Mouse (Mus musculus) lung, adult 2 months (tissue): Measurements from ENCODE around the gene Rogdi. TPM values are rescaled to one million over a fixed set of nuclear protein-coding genes. Genes with fewer than 3 reads are reported as not detected.

ENCODE experiments used
- DNase-seq: peaks from one replicate; pipeline ENCODE4 v3.0.0; 2022
- H3K4me1 ChIP-seq: fragments of 200-500 bp; 2 replicates; pipeline ENCODE4 v1.6.1; 2011; ENCODE audit warnings: low read length; ENCODE audit not compliant: control insufficient read depth, insufficient read depth
- H3K4me3 ChIP-seq: fragments of 200-500 bp; replicated peaks from 2 replicates; pipeline ENCODE3; 2011; ENCODE audit warnings: low read depth, mild to moderate bottlenecking, control low read depth, low read length; ENCODE audit errors: extremely low read depth
- CTCF ChIP-seq: fragments of 200-500 bp; IDR thresholded peaks from 2 replicates; pipeline ENCODE4 v1.5.1; 2011; ENCODE audit warnings: mild to moderate bottlenecking, low read length, control low read depth; ENCODE audit not compliant: insufficient read depth
- POLR2A ChIP-seq: fragments of 200-500 bp; IDR thresholded peaks from 2 replicates; pipeline ENCODE4 v1.6.1; 2011; ENCODE audit warnings: low read depth, mild to moderate bottlenecking, control low read depth, low read length, borderline replicate concordance; ENCODE audit errors: extremely low read depth
- WGBS: fragments of 180-500 bp; shearing (Covaris S2); methylation state at CpG from one replicate; pipeline ENCODE4 v1.1.7; 2018; 5-methylcytosine and 5-hydroxymethylcytosine counted together
- polyA plus RNA-seq: library from polyadenylated mRNA; depleted of rRNA; stranded (reverse); fragments of >200 nt; gene quantifications from 2 replicates; pipeline ENCODE4 v1.2.3, GENCODE M21; 2012

Rogdi gene
- polyA plus RNA-seq, 1 experiment = 117 TPM

- DNase-seq = no peak
- WGBS = 84% methylated on average over 3 of the region's 3 CpGs
- Histone ChIP-seq H3K4me1 (no peaks in the 10 kb centered on the region), H3K4me3 (no peak overlapping the region)
- no peak for TF ChIP-seq POLR2A
Measured at GRCm38 (mm10) chr16:5024021-5024420, 10.7 kb upstream of the Rogdi start.

- H3K4me3 ChIP-seq = no peak overlapping the region
- peaks cover 10% of the 10 kb centered on the region for H3K4me1 ChIP-seq
- TF ChIP-seq POLR2A (no peak), CTCF (no peak)
- WGBS = 66% methylated on average over 4 of the region's 4 CpGs
- DNase-seq = peak; percentile 17
Measured at GRCm38 (mm10) chr16:5014578-5014977, 1.2 kb upstream of the Rogdi start.

GRCm38 (mm10) chr16:5012036-5013005, 1.0 kb downstream of the Rogdi start:
- Histone ChIP-seq H3K4me1 (peaks cover 10% of the 10 kb centered on the region), H3K4me3 (peak overlapping the region; percentile 77)
- DNase-seq = no peak
- TF ChIP-seq POLR2A (peak; percentile 20; the same call in 1 of the 2 replicates), CTCF (no peak)
- WGBS = 46% methylated on average over 13 of the region's 13 CpGs

GRCm38 (mm10) chr16:5011285-5011684, 2.1 kb downstream of the Rogdi start:
- Histone ChIP-seq H3K4me3 (no peak overlapping the region), H3K4me1 (peaks cover 10% of the 10 kb centered on the region)
- no peak for DNase-seq
- TF ChIP-seq CTCF (no peak), POLR2A (no peak)
- WGBS = 83% methylated on average over 7 of the region's 7 CpGs

- no peak for DNase-seq
- no peak overlapping the region for H3K4me3 ChIP-seq
- whole genome bisulfite sequencing = 90% methylated on average over 10 of the region's 10 CpGs
- peaks cover 10% of the 10 kb centered on the region for H3K4me1 ChIP-seq
- no peak for TF ChIP-seq POLR2A
- TF ChIP-seq CTCF = no peak
Measured at GRCm38 (mm10) chr16:5010371-5010935, 2.9 kb downstream of the Rogdi start.

- 77% methylated on average over 12 of the region's 12 CpGs for WGBS
- no peak for DNase-seq
- TF ChIP-seq CTCF (no peak), POLR2A (no peak)
- H3K4me1 ChIP-seq = peaks cover 10% of the 10 kb centered on the region
- no peak overlapping the region for H3K4me3 ChIP-seq
Measured at GRCm38 (mm10) chr16:5008076-5008475, 5.3 kb downstream of the Rogdi start.

GRCm38 (mm10) chr16:5007492-5007891, 5.9 kb downstream of the Rogdi start:
- no peak for DNase-seq
- whole genome bisulfite sequencing = 51% methylated on average over 6 of the region's 6 CpGs
- TF ChIP-seq CTCF (no peak), POLR2A (no peak)
- H3K4me3 ChIP-seq = peak overlapping the region; percentile 27
- H3K4me1 ChIP-seq = peaks cover 6% of the 10 kb centered on the region

- TF ChIP-seq POLR2A (peak; percentile 22; the same call in 1 of the 2 replicates), CTCF (no peak)
- DNase-seq = peak; percentile 77
- peak within 1 kb of the TSS; percentile 27 for H3K4me3 ChIP-seq
- peaks cover 2% of the 10 kb centered on the region; the same call in 1 of the 2 replicates for H3K4me1 ChIP-seq
- WGBS = 52% methylated on average over 5 of the region's 5 CpGs
Measured at GRCm38 (mm10) chr16:5007067-5007466, 6.3 kb downstream of the Rogdi start, which contains the start of gene Smim22. TSS of gene Smim22 (plus strand) at chr16:5007288.

- WGBS = 56% methylated on average over 3 of the region's 3 CpGs
- TF ChIP-seq CTCF (no peak), POLR2A (no peak)
- Histone ChIP-seq H3K4me1 (no peaks in the 10 kb centered on the region), H3K4me3 (no peak overlapping the region)
- DNase-seq = no peak
Measured at GRCm38 (mm10) chr16:5000611-5001010, 12.7 kb downstream of the Rogdi start.

GRCm38 (mm10) chr16:4998984-4999383, 14.4 kb downstream of the Rogdi start:
- 40% methylated on average over 1 of the region's 1 CpGs for WGBS
- Histone ChIP-seq H3K4me3 (no peak overlapping the region), H3K4me1 (no peaks in the 10 kb centered on the region)
- TF ChIP-seq CTCF (no peak), POLR2A (no peak)
- no peak for DNase-seq
